Comparison of ENCODE assay signal across 9 mouse cellular contexts in genomic region chr5:63811819-63812508, GRCm38 (mm10). TPM values are rescaled to one million over a fixed set of nuclear protein-coding genes. Genes with fewer than 3 reads are reported as not detected.
DNase-seq lines count a peak whose midpoint lies in the region; ATAC-seq lines count a peak whose summit lies in the region.
"Had no signal": no experiment of that assay in that cellular context is flagged by ENCODE, and none has a peak within 500 bp of the region (broad histone marks: within the 10 kb centered on the region; RNA-seq: fewer than 3 reads in every experiment).

TSS of gene 0610040J01Rik (plus strand) at chr5:63812363.

- H3K9me3 ChIP-seq in hindbrain, embryonic 16.5 days (ENCODE audit: control insufficient read depth, low read length): peaks cover 3% of the 10 kb centered on the region

- H3K4me3 ChIP-seq in hindbrain, embryonic 16.5 days (ENCODE audit: low read length): peak within 1 kb of the TSS; percentile 60
- H3K4me3 ChIP-seq: myocyte had no signal

- no peaks in the 10 kb centered on the region; the same call in 1 of the 2 replicates for H3K27me3 ChIP-seq in hindbrain, embryonic 16.5 days (replicated peaks; ENCODE audit: control insufficient read depth, insufficient read depth, low read length)

- ATAC-seq in hindbrain, embryonic 16.5 days: peak; percentile 94

- WGBS in hindbrain, embryonic 16.5 days: 3% methylated on average over 38 of the region's 42 CpGs

- DNase-seq in T-cell, adult 2 months (ENCODE audit: low spot score): peak; percentile 25
- DNase-seq in cerebellum, postnatal 25 days: peak; percentile 39 to 60
- DNase-seq in gastrocnemius, adult 18-20 months (ENCODE audit: low spot score): peak; percentile 65
- DNase-seq in left cerebral cortex, adult 11 months (ENCODE audit: low spot score): peak; percentile 60
- DNase-seq in lung, postnatal 25 days (ENCODE audit: low spot score): peak; percentile 86
- peak; percentile 71 for DNase-seq in retina, postnatal 1 day
- peak; percentile 79 for DNase-seq in urinary bladder, postnatal 14 days (ENCODE audit: low spot score)

- H3K4me2 ChIP-seq in hindbrain, embryonic 16.5 days (ENCODE audit: low read length): peak within 1 kb of the TSS; percentile 100

- no peak within 1 kb of the TSS for H3K27ac ChIP-seq in hindbrain, embryonic 16.5 days (ENCODE audit: low read depth, low read length)

- H3K4me1 ChIP-seq in hindbrain, embryonic 16.5 days (ENCODE audit: control insufficient read depth, insufficient read depth, low read depth, low read length): peaks cover 4% of the 10 kb centered on the region; the same call in 1 of the 2 replicates

- H3K9ac ChIP-seq in hindbrain, embryonic 16.5 days (ENCODE audit: low read depth, low read length): peak within 1 kb of the TSS; percentile 68

- H3K36me3 ChIP-seq in hindbrain, embryonic 16.5 days (ENCODE audit: control insufficient read depth, insufficient read depth, low read length): 0 out of 2 replicates have a peak, but pooled peaks cover 3% of the 10 kb centered on the region

RNA-seq across cellular contexts. Expression of gene 0610040J01Rik, which starts in this region (rescaled TPM):
- 10 to 100 TPM; 11.9 to 15.4 TPM for total RNA-seq in gastrocnemius, adult 18-20 months (2021)
- polyA plus RNA-seq in hindbrain, embryonic 16.5 days (2015; fragmentation: Nextera tagmentation; extraction: Ambion mirVana): 3.6 and 3.8 TPM in 2 replicates
- polyA plus RNA-seq: myocyte had no signal

Comparison
In these comparisons a context has a peak if more than half of its experiments do, and no peak if none do; other contexts are left out.
1. DNase-seq: peak in every context shown above with its lines; median percentile 86 in lung, postnatal 25 days; 79 in urinary bladder, postnatal 14 days; 71 in retina, postnatal 1 day; 65 in gastrocnemius, adult 18-20 months; 60 in left cerebral cortex, adult 11 months; 50 in cerebellum, postnatal 25 days; 25 in T-cell, adult 2 months.